Mouse (Mus musculus): ENCODE results near the gene Ivd.
A peak's percentile ranks its signal among the peaks of the same experiment; 100 is the strongest.

Ivd gene

GRCm38 (mm10) chr2:118910605-118911278, 49.0 kb downstream of the Ivd start:
- no peak for DNase-seq (ENCODE audit: low spot score)

- no peak for DNase-seq (ENCODE audit: low spot score)
Measured at GRCm38 (mm10) chr2:118912706-118913105, 51.0 kb downstream of the Ivd start.

- no peak for DNase-seq (ENCODE audit: low spot score)
Measured at GRCm38 (mm10) chr2:118913551-118914276, 52.0 kb downstream of the Ivd start.

- DNase-seq (ENCODE audit: low spot score) = no peak
Measured at GRCm38 (mm10) chr2:118914685-118915084, 52.9 kb downstream of the Ivd start.

- DNase-seq (ENCODE audit: low spot score) = no peak
Measured at GRCm38 (mm10) chr2:118916436-118916835, 54.7 kb downstream of the Ivd start.

GRCm38 (mm10) chr2:118918543-118918942, 56.8 kb downstream of the Ivd start:
- no peak for DNase-seq (ENCODE audit: low spot score)

- DNase-seq (ENCODE audit: low spot score) = no peak
Measured at GRCm38 (mm10) chr2:118920428-118920827, 58.7 kb downstream of the Ivd start.

- DNase-seq (ENCODE audit: low spot score) = no peak
Measured at GRCm38 (mm10) chr2:118925952-118926351, 64.2 kb downstream of the Ivd start.

GRCm38 (mm10) chr2:118926361-118926997, 64.7 kb downstream of the Ivd start, which contains the start of gene Chst14:
Gene Chst14 (plus strand): TSS chr2:118926496.
- peak; percentile 79 for DNase-seq (ENCODE audit: low spot score)

- DNase-seq (ENCODE audit: low spot score) = no peak
Measured at GRCm38 (mm10) chr2:118926998-118927739, 65.4 kb downstream of the Ivd start.
